Mouse (Mus musculus): ENCODE measurements around the gene 1700061G19Rik. TPM values are rescaled to one million over a fixed set of nuclear protein-coding genes. Genes with fewer than 3 reads are reported as not detected.

Gene 1700061G19Rik
- total RNA-seq (2012; rRNA removed) (0.26 and 0.27 TPM in 2 replicates), polyA plus RNA-seq (2012; ENCODE audit: insufficient read depth in 1 of 2, insufficient read length in 2 of 2, low read depth in 1 of 2, low replicate concordance in 2 of 2, missing spikeins in 1 of 2) (under 1 TPM in 1 of 2 experiments, not detected in 1; 0.68 TPM)

DNA sequence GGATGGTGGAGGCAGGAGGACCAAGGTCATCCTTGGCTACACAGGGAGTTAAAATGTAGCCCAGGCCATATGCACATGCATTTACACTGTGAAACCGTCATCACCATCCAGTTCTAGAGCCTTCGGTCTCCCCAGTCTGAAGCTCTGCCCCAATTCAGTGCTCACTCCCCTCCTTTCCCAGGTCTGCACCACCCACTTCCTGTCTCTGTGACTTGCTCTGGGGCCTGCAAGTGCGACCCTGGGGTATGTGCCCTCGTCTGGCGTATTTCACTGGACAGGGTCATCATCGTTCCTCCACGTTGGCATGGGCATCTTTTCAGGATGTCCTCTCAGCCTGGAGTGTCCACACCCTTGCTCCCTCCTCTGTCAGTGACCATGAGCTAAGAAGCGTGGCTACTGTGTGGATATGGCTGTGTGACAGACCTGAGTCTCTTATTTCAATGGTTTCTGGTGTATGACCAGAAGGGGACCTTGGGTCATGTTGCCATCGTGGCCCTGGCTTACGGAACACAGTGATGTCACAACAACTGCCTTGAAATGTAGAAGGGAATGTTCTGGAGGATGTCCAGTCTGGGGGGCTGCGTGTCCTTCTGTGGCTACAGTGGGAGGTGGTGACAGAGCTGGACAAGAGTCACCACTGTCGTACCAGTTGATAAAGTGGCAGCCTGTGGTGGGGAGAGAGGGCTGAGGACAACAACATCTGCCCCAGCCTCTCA lies at the start of gene 1700061G19Rik:
1700061G19Rik (plus strand) TSS at position 542 of the 716 bp plus-strand sequence.
- Histone ChIP-seq H3K4me1 (ENCODE audit: control insufficient read depth in 1 of 2, insufficient read depth in 2 of 2, low read length in 2 of 2) (peaks cover 0 to 4% of the 10 kb centered on the region in 2 experiments; a peak in 1 of 4 replicates), H3K36me3 (ENCODE audit: control insufficient read depth in 1 of 2, insufficient read depth in 2 of 2, low read length in 2 of 2) (peaks cover 0 to 2% of the 10 kb centered on the region in 2 experiments; a peak in 2 of 4 replicates), H3K27ac (ENCODE audit: control insufficient read depth, low read depth, low read length) (no peak within 1 kb of the TSS), H3K9ac (ENCODE audit: control insufficient read depth, low read depth, low read length, poor library complexity, severe bottlenecking) (no peak within 1 kb of the TSS), H3K4me3 (ENCODE audit: control insufficient read depth in 1 of 2, insufficient read depth in 1 of 2, low read depth in 2 of 2, low read length in 2 of 2) (no peak within 1 kb of the TSS), H3K9me3 (replicated peaks; ENCODE audit: insufficient read depth, low read length) (no peaks in the 10 kb centered on the region), H3K27me3 (ENCODE audit: control insufficient read depth in 1 of 2, insufficient read depth in 2 of 2, low read length in 2 of 2) (no peaks in the 10 kb centered on the region), H3K79me2 (ENCODE audit: control insufficient read depth, insufficient read depth, low read length, poor library complexity) (no peaks in the 10 kb centered on the region)
- DNase-seq (ENCODE audit: low read depth, low spot score) = no peak
- no peak for TF ChIP-seq MXI1 (IDR thresholded peaks at IDR 0.05; ENCODE audit: low read depth, low read length)
- no peak for TF ChIP-seq USF1 (IDR thresholded peaks at IDR 0.05; ENCODE audit: low read depth, low read length)
- TF ChIP-seq GABPA (IDR thresholded peaks at IDR 0.05; ENCODE audit: low read depth, low read length) = no peak
- no peak for TF ChIP-seq HCFC1 (IDR thresholded peaks at IDR 0.05; ENCODE audit: low read depth, low read length)
- no peak for TF ChIP-seq RCOR1 (IDR thresholded peaks at IDR 0.05; ENCODE audit: low read depth, low read length)
- no peak for TF ChIP-seq TAL1 (IDR thresholded peaks at IDR 0.05; ENCODE audit: low read length)
- no peak for TF ChIP-seq POLR2AphosphoS5 (IDR thresholded peaks at IDR 0.05; ENCODE audit: borderline replicate concordance, low read depth, low read length)
- TF ChIP-seq E2F4 (IDR thresholded peaks at IDR 0.05; ENCODE audit: borderline replicate concordance, low read depth, low read length) = no peak
- TF ChIP-seq MYC (IDR thresholded peaks at IDR 0.05; ENCODE audit: low read depth, low read length) = no peak
- TF ChIP-seq CHD1 (IDR thresholded peaks at IDR 0.05; ENCODE audit: low read depth, low read length) = no peak
- TF ChIP-seq ELF1 (IDR thresholded peaks at IDR 0.05; ENCODE audit: low read depth, low read length) = no peak
- TF ChIP-seq USF2 (IDR thresholded peaks at IDR 0.05; ENCODE audit: borderline replicate concordance in 1 of 2, insufficient read depth in 1 of 2, low read depth in 1 of 2, low read length in 2 of 2) = no peak
- no peak for TF ChIP-seq MAZ (IDR thresholded peaks at IDR 0.05; ENCODE audit: low read depth, low read length)
- TF ChIP-seq UBTF (IDR thresholded peaks at IDR 0.05; ENCODE audit: borderline replicate concordance, insufficient read depth, low read depth, low read length) = no peak
- TF ChIP-seq TBP (IDR thresholded peaks at IDR 0.05; ENCODE audit: low read depth, low read length) = no peak
- TF ChIP-seq MAX (IDR thresholded peaks at IDR 0.05; ENCODE audit: low read length) = no peak
- no peak for TF ChIP-seq TCF12 (IDR thresholded peaks at IDR 0.05; ENCODE audit: low read depth, low read length)
- no peak for TF ChIP-seq ETS1 (IDR thresholded peaks at IDR 0.05; ENCODE audit: low read depth, low read length)

DNA sequence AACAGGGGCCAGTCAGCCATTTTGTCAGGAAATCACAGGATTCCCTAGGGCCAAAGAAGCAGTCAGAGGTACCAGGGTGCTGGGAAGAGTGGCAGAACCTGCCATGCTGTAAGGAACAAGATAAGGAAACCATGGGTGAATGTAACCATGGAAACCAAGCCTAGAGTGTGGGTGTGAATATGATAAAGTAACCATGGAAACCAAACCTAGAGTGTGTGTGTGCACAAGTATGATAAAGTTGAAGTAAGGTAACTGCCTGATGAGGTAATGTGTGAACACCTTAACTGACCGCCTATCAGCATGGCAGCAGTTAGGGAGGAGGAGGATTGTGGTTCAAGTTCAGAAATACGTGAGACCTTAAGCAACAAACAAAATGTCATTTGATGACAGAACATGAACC lies 48.6 kb upstream of the 1700061G19Rik start:
- H3K9me3 ChIP-seq (replicated peaks; ENCODE audit: insufficient read depth, low read length) = no peaks in the 10 kb centered on the region
- peaks cover 0 to 27% of the 10 kb centered on the region in 2 experiments; a peak in 2 of 4 replicates for H3K36me3 ChIP-seq (ENCODE audit: control insufficient read depth in 1 of 2, insufficient read depth in 2 of 2, low read length in 2 of 2)
- DNase-seq (ENCODE audit: low read depth, low spot score) = peak; percentile 96
- peaks cover 17% of the 10 kb centered on the region for H3K79me2 ChIP-seq (ENCODE audit: control insufficient read depth, insufficient read depth, low read length, poor library complexity)
- H3K4me3 ChIP-seq (ENCODE audit: control insufficient read depth in 1 of 2, insufficient read depth in 1 of 2, low read depth in 2 of 2, low read length in 2 of 2) = 0 out of 4 replicates have a peak overlapping the region, but pooled peaks of 1 of the 2 experiments have one; percentile 5
- H3K4me1 ChIP-seq (ENCODE audit: control insufficient read depth in 1 of 2, insufficient read depth in 2 of 2, low read length in 2 of 2) = peaks cover 0 to 41% of the 10 kb centered on the region in 2 experiments; a peak in 2 of 4 replicates
- peak overlapping the region; percentile 82 for H3K27ac ChIP-seq (ENCODE audit: control insufficient read depth, low read depth, low read length)
- no peaks in the 10 kb centered on the region for H3K27me3 ChIP-seq (ENCODE audit: control insufficient read depth in 1 of 2, insufficient read depth in 2 of 2, low read length in 2 of 2)
- TF ChIP-seq GATA1 (IDR thresholded peaks at IDR 0.05; ENCODE audit: low read depth, low read length) = peak; percentile 99
- TF ChIP-seq TCF12 (IDR thresholded peaks at IDR 0.05; ENCODE audit: low read depth, low read length) = peak; percentile 82
- peak; percentile 95 for TF ChIP-seq TAL1 (IDR thresholded peaks at IDR 0.05; ENCODE audit: low read length)
- TF ChIP-seq EP300 (IDR thresholded peaks at IDR 0.05; ENCODE audit: low read depth in 1 of 2, low read length in 2 of 2) = peak in 1 of 2 experiments; percentile 89; a peak in 2 of 4 replicates
- TF ChIP-seq POLR2A (IDR thresholded peaks at IDR 0.05; ENCODE audit: control insufficient read depth in 1 of 2, insufficient read depth in 1 of 2, low read depth in 1 of 2, low read length in 2 of 2, poor library complexity in 1 of 2) = 0 out of 4 replicates have a peak, but pooled peaks of 1 of the 2 experiments have one; percentile 33
- no peak for TF ChIP-seq GABPA (IDR thresholded peaks at IDR 0.05; ENCODE audit: low read depth, low read length)
- no peak for TF ChIP-seq POLR2AphosphoS2 (IDR thresholded peaks at IDR 0.05; ENCODE audit: low read length)
- no peak for TF ChIP-seq ZC3H11A (IDR thresholded peaks at IDR 0.05; ENCODE audit: low read depth, low read length)
- TF ChIP-seq ETS1 (IDR thresholded peaks at IDR 0.05; ENCODE audit: low read depth, low read length) = peak; percentile 91
- peak; percentile 69; the same call in 1 of the 2 replicates for TF ChIP-seq TBP (IDR thresholded peaks at IDR 0.05; ENCODE audit: low read depth, low read length)
- no peak overlapping the region for H3K9ac ChIP-seq (ENCODE audit: control insufficient read depth, low read depth, low read length, poor library complexity, severe bottlenecking)

Data from MEL (cell line).